Mouse (Mus musculus) embryonic facial prominence, embryonic 12.5 days (tissue): ENCODE measurements around the gene Elovl5. TPM values are rescaled to one million over a fixed set of nuclear protein-coding genes. Genes with fewer than 3 reads are reported as not detected.
A peak's percentile ranks its signal among the peaks of the same experiment; 100 is the strongest.

Source experiments
- ATAC-seq: fragments of 200-750 bp; cut with Nextera tagmentation; 2 replicates; pipeline ENCODE4 v1.8.0; 2017; ENCODE audit not compliant: insufficient number of reproducible peaks, insufficient read depth, low FRiP score, low TSS enrichment
- H3K27ac ChIP-seq: fragments of 300-500 bp; sonication (generic); 2 replicates; pipeline ENCODE4 v1.5.1; 2016; ENCODE audit warnings: mild to moderate bottlenecking
- H3K27me3 ChIP-seq: fragments of 300-500 bp; sonication (generic); 2 replicates; pipeline ENCODE4 v1.6.1; 2016; ENCODE audit warnings: mild to moderate bottlenecking, moderate library complexity
- H3K36me3 ChIP-seq: fragments of 300-500 bp; sonication (generic); 2 replicates; pipeline ENCODE4 v1.6.1; 2016; ENCODE audit warnings: mild to moderate bottlenecking
- H3K4me1 ChIP-seq: fragments of 300-500 bp; sonication (generic); 2 replicates; pipeline ENCODE4 v1.6.1; 2016
- H3K4me2 ChIP-seq: fragments of 300-500 bp; sonication (generic); replicated peaks from 2 replicates; pipeline ENCODE4 v1.6.1; 2016; ENCODE audit warnings: mild to moderate bottlenecking, moderate library complexity
- H3K4me3 ChIP-seq: fragments of 300-500 bp; sonication (generic); 2 replicates; pipeline ENCODE4 v1.5.1; 2016; ENCODE audit warnings: mild to moderate bottlenecking
- H3K9ac ChIP-seq: fragments of 300-500 bp; sonication (generic); 2 replicates; pipeline ENCODE4 v1.6.1; 2016; ENCODE audit warnings: mild to moderate bottlenecking, moderate library complexity
- H3K9me3 ChIP-seq: fragments of 300-500 bp; sonication (generic); 2 replicates; pipeline ENCODE4 v1.6.1; 2016; ENCODE audit warnings: mild to moderate bottlenecking, moderate library complexity
- WGBS: fragments of 180-500 bp; shearing (Covaris S2); methylation state at CpG from one replicate; pipeline ENCODE4 v1.1.7; 2016; 5-methylcytosine and 5-hydroxymethylcytosine counted together
- polyA plus RNA-seq: library from polyadenylated mRNA; unstranded; fragments of >200 nt; fragmentation: Nextera tagmentation; extraction: Ambion mirVana; gene quantifications from 2 replicates; pipeline ENCODE4 v1.2.1, GENCODE M21; 2016

Gene Elovl5
- 74.7 and 76.7 TPM in 2 replicates for polyA plus RNA-seq

DNA sequence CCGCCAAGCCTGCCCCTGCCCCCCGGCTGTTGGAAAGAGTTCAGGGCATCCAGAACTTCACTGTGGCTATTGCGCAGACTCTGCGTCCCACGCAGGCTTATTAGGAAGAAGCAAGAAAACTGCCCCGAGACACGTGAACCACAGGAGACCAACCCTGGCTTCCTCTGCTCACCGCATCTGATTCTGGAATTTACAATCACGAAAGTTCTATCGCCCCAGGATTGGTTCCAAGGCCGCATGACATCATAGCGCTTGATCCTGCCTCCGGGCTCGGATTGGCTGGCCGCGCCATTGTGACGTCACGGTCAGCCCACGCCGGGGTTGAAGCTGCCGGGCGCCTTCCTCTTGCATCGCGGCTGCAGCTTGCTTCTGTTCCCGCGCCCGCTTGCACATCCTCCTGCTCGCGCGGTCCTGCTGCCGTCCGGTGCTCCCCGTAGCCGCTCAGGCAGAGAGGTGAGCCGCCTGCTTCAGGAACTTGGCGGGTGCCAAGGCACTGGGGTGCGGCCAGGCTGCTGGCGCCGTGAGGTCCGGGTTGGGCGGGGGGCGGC lies at the start of gene Elovl5:
TSS of gene Elovl5 (plus strand) at position 291 of the 548 bp plus-strand sequence.
- Histone ChIP-seq H3K9me3 (no peaks in the 10 kb centered on the region), H3K4me1 (peaks cover 19% of the 10 kb centered on the region; the same call in 1 of the 2 replicates), H3K4me2 (peak within 1 kb of the TSS; percentile 76), H3K9ac (peak within 1 kb of the TSS; percentile 74), H3K36me3 (no peaks in the 10 kb centered on the region), H3K27me3 (no peaks in the 10 kb centered on the region), H3K27ac (peak within 1 kb of the TSS; percentile 80), H3K4me3 (peak within 1 kb of the TSS; percentile 72)
- ATAC-seq, result peak; percentile 89
- under 1% methylated on average over 42 of the region's 42 CpGs for WGBS

DNA sequence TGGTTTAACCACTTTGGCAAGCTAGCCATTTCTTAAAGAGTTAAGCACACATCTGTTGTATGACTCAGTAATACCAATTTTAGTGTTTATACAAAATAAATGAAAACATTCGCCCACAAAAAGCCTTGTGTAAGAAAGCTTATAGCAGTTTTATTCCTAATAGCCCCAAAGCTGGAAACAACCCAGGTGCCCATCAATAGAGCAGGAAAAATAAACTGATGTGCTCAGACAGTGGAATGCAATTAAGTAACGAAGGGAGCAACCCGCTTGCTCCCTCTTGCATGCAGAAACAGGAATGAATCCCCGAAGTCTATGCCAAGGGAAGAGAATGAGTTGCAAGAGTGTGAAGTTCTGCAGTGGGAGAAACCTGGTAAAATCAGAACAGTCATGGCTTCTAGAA lies 25.7 kb upstream of the Elovl5 start:
- 58% methylated on average over 4 of the region's 4 CpGs for WGBS
- H3K4me3 ChIP-seq, result no peak overlapping the region
- no peak for ATAC-seq
- H3K4me2 ChIP-seq, result no peak overlapping the region
- H3K27ac ChIP-seq, result no peak overlapping the region
- no peaks in the 10 kb centered on the region for H3K9me3 ChIP-seq
- H3K27me3 ChIP-seq, result no peaks in the 10 kb centered on the region
- no peaks in the 10 kb centered on the region for H3K36me3 ChIP-seq
- no peak overlapping the region for H3K9ac ChIP-seq
- no peaks in the 10 kb centered on the region for H3K4me1 ChIP-seq

DNA sequence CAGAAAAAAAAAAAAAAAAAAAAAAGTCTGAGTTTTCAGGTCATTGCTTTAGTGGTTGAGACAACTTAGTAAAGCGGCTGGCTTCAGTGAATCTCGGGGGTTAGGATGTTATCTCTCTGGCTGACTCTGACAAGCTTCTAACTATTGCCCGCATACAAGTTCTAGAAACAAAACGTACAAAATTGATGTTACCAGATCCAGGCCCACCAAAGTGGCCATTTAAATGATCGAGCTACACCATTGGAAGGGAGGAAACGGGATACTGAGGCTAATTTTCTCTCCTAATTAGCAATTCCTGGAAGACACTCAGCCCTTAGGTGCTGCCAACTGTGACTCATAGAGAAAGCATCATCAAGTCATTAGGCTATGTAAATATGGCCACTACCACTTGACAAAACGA lies 18.6 kb upstream of the Elovl5 start:
- ATAC-seq, result no peak
- 59% methylated on average over 7 of the region's 7 CpGs for WGBS

DNA sequence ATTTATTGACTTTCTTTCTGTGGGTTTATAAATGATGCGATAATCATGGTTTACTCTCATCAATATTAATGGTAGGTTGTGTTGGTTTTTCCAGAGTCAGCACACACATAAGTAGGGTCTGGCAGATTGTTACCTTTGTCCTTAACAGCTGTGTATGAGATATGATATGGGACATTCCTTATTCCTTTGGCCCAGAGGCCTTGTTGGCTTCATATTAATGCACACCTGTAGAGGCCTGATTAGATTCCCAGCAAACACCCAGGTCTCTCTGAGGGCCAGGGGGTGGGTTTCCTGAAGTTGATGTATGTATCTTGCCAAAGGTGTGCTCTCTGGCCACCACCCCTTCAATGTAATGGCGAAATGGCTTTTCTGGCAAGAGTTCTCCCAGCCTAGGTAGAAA lies 13.0 kb upstream of the Elovl5 start:
- H3K9ac ChIP-seq, result no peak overlapping the region
- H3K27ac ChIP-seq, result no peak overlapping the region
- H3K27me3 ChIP-seq, result no peaks in the 10 kb centered on the region
- H3K4me2 ChIP-seq, result no peak overlapping the region
- no peak for ATAC-seq
- no peak overlapping the region for H3K4me3 ChIP-seq
- WGBS, result 91% methylated on average over 2 of the region's 2 CpGs
- no peaks in the 10 kb centered on the region for H3K9me3 ChIP-seq
- no peaks in the 10 kb centered on the region for H3K36me3 ChIP-seq
- no peaks in the 10 kb centered on the region for H3K4me1 ChIP-seq

More for the DNA sequence above, 18.6 kb upstream of the Elovl5 start:
- Histone ChIP-seq H3K4me1 (no peaks in the 10 kb centered on the region), H3K27ac (no peak overlapping the region), H3K4me3 (no peak overlapping the region), H3K36me3 (no peaks in the 10 kb centered on the region), H3K4me2 (no peak overlapping the region), H3K27me3 (no peaks in the 10 kb centered on the region), H3K9me3 (no peaks in the 10 kb centered on the region), H3K9ac (no peak overlapping the region)

DNA sequence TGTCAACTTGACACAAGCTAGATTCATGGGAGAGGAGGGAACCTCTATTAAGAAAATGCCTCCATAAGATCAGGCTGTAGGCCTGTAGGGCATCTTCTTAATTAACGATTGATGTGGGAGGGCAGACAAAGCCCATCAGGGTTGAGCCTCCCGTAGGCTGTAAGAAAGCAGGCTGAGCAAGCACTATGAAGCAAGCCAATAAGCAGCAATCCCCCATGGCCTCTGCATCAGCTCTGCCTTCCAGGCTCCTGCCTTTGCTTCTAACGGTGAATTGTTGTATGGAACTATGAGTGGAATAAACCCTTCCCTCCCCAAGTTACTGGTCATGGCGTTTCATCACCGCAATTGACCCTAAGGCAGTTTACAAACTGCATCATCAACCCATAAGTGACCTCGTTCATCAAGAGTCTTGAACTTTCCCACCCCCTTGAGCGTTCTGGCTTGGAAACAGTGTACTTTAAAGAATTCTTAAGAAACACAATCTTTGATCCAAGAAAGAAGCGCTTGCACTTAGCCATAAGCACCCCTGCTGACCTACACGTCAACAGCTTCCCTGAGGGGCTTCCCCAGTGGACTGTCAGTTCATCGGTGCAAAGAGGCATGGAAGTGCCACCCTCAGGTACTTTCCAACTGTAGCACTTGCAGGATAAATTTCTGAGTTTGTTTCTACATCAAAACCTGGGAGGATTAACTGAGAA lies 7.4 kb upstream of the Elovl5 start:
- H3K27me3 ChIP-seq, result no peaks in the 10 kb centered on the region
- peak overlapping the region; percentile 57 for H3K4me3 ChIP-seq
- H3K9ac ChIP-seq, result peak overlapping the region; percentile 70; the same call in 1 of the 2 replicates
- H3K4me1 ChIP-seq, result peaks cover 7% of the 10 kb centered on the region
- H3K27ac ChIP-seq, result peak overlapping the region; percentile 91
- no peaks in the 10 kb centered on the region for H3K36me3 ChIP-seq
- H3K9me3 ChIP-seq, result no peaks in the 10 kb centered on the region
- no peak for ATAC-seq
- peak overlapping the region; percentile 60 for H3K4me2 ChIP-seq
- WGBS, result 12% methylated on average over 10 of the region's 10 CpGs

DNA sequence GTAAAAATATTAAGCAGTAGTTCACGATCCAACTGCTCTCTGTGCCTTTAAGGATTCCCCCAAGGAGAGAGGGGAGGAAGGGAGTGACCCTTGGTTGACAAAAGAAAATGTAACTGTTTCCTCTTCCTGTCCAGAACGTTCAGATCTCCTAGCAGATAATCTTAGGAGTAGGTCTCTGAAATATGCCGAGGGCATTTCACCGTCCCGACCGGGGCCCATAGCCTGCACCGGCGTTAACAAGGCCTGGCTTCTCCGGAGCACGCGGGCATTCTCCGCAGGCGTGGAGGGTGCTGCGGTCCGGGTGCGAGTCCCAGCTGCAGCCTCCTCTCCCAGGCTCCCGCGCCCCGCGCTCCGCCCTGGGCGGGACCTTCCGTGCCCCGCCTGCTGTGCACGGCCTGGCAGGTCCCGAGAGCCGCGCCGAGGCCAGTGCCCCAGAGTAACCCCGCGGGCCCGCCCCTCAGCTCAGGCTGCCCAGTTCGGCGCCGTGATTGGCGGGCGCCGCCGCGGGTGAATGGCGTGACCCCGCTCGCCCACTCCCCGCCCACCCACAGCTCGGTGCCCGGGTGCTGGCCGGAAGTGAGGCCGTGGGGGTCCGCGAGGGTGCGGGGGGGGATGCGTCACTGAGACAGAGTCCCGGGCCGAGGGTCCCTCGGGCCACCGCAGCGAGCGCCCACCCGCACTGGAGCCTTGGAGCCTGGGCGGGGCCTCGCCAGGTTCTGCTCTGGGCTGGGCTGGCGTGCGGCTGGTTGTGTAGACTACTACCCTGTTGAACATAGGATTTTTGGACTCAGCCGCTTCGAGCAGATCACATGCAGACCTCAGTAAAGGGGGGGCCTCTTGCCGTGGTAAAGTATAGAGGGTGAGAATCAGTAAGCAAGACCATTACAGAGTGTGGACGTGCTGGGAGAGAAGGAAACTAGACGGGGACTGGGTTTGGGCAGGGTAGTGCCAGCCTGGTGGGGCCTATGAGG lies 6.6 kb upstream of the Elovl5 start:
- Histone ChIP-seq H3K36me3 (no peaks in the 10 kb centered on the region), H3K4me1 (peaks cover 7% of the 10 kb centered on the region), H3K27ac (peak overlapping the region; percentile 91), H3K9ac (peak overlapping the region; percentile 70), H3K27me3 (no peaks in the 10 kb centered on the region), H3K4me2 (peak overlapping the region; percentile 60), H3K9me3 (no peaks in the 10 kb centered on the region), H3K4me3 (peak overlapping the region; percentile 57)
- peak; percentile 99 for ATAC-seq
- under 1% methylated on average over 64 of the region's 68 CpGs for WGBS

DNA sequence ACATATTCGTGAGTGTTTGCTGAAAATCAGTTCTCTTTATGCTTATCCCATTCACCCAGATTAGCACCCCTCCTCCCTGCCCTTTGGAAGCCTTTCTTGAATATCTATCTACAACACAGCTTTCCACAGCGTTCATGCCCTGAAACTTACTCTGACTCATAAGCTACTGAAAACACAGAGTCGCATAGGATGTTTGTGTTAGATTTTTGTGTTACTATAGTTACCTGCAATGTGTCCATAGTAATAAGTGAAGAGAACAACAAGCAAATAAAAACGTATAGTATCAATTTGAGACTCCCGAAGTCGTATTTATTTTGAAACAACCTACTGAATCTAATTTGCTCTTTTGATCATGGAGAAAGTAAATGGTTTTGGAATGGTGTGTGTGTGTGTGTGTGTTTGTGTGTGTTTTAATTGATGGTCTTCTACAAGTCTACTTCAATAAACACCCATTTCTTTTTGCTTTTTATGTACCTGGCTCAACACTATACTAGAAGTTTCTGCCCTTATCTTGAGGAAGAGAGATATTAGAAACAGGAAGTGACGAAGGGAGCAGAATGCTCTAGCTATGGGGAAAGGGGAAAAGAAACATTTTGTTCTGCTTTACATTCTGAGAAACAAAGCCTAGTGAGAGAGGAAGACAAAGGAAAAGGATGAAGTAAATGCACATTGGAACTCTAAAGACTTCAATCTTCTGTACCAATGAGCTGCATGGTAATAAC lies 5.5 kb upstream of the Elovl5 start:
- H3K27ac ChIP-seq, result peak overlapping the region; percentile 91; the same call in 1 of the 2 replicates
- no peak for ATAC-seq
- WGBS, result 50% methylated on average over 7 of the region's 7 CpGs
- no peak overlapping the region for H3K9ac ChIP-seq
- H3K4me3 ChIP-seq, result peak overlapping the region; percentile 57
- H3K36me3 ChIP-seq, result no peaks in the 10 kb centered on the region
- H3K4me2 ChIP-seq, result peak overlapping the region; percentile 60
- H3K27me3 ChIP-seq, result no peaks in the 10 kb centered on the region
- H3K9me3 ChIP-seq, result no peaks in the 10 kb centered on the region
- peaks cover 7% of the 10 kb centered on the region for H3K4me1 ChIP-seq

DNA sequence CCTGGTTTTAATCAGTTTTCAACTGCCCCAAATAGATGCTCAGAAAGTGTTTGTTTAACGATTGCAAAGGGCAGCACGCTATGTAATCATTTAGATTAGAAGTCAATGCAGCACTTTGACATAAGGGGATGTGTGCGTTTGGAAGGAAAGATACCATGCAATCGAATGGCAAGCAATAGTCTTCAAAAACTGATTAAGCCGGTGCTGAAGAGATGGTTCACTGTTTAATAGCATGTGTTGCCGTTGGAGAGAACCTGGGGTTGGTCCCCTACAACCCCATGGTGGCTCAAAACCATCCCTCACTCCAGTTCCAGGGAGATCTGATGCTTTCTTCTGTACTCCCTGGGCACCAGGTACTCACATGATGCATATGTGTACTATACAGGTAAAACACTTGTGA lies 4.9 kb upstream of the Elovl5 start:
- 87% methylated on average over 6 of the region's 6 CpGs for WGBS
- Histone ChIP-seq H3K9me3 (no peaks in the 10 kb centered on the region), H3K27ac (no peak overlapping the region), H3K4me1 (peaks cover 7% of the 10 kb centered on the region), H3K9ac (no peak overlapping the region), H3K4me3 (no peak overlapping the region), H3K36me3 (no peaks in the 10 kb centered on the region), H3K27me3 (no peaks in the 10 kb centered on the region), H3K4me2 (no peak overlapping the region)
- ATAC-seq, result no peak

DNA sequence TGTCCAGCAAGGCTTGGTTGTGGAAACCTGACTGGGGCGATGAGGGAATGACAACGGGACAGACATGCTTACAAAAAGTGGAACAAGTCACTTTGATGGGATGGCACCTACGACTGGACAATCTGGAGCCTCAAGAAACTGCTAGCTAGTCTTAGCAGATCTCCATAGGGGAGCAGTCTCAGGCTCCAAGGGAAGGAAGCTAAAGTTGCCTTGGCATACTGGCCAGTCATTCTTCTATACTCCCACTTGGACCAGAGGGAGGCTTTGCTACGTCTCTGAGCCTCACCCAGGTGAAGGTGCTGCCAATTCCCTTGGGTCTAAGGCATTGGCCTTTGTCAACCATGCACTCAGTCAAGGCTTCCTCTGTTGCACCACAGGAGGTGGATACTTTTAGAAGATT lies 2.5 kb upstream of the Elovl5 start:
- Histone ChIP-seq H3K4me2 (no peak overlapping the region), H3K27me3 (no peaks in the 10 kb centered on the region), H3K9me3 (no peaks in the 10 kb centered on the region), H3K9ac (no peak overlapping the region), H3K27ac (no peak overlapping the region), H3K4me1 (peaks cover 15% of the 10 kb centered on the region), H3K36me3 (no peaks in the 10 kb centered on the region), H3K4me3 (no peak overlapping the region)
- ATAC-seq, result no peak
- 70% methylated on average over 4 of the region's 4 CpGs for WGBS

DNA sequence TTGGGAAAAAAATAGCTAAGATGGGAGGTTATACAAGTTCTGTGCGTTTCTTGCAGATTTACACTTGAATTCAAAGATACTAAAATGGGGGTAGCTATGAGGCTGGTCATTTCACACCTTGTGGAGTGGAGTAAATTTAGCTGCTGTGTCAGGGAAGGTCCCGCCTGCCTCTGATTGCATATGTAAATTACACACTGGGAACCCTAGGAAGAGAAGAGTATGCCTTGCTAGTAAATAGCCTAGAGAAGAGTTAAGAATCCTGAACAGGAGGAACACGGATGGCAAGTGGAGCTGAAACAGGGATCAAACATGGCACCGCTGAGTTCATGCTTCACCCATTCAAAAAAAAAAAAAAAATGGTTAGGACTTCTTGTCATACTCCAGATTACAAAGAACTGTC lies 1.4 kb upstream of the Elovl5 start:
- no peaks in the 10 kb centered on the region for H3K9me3 ChIP-seq
- H3K4me1 ChIP-seq, result peaks cover 12% of the 10 kb centered on the region; the same call in 1 of the 2 replicates
- no peaks in the 10 kb centered on the region for H3K36me3 ChIP-seq
- no peaks in the 10 kb centered on the region for H3K27me3 ChIP-seq
- WGBS, result 54% methylated on average over 4 of the region's 4 CpGs
- no peak overlapping the region for H3K4me2 ChIP-seq
- no peak overlapping the region for H3K9ac ChIP-seq
- H3K27ac ChIP-seq, result no peak overlapping the region
- H3K4me3 ChIP-seq, result no peak overlapping the region
- ATAC-seq, result no peak

DNA sequence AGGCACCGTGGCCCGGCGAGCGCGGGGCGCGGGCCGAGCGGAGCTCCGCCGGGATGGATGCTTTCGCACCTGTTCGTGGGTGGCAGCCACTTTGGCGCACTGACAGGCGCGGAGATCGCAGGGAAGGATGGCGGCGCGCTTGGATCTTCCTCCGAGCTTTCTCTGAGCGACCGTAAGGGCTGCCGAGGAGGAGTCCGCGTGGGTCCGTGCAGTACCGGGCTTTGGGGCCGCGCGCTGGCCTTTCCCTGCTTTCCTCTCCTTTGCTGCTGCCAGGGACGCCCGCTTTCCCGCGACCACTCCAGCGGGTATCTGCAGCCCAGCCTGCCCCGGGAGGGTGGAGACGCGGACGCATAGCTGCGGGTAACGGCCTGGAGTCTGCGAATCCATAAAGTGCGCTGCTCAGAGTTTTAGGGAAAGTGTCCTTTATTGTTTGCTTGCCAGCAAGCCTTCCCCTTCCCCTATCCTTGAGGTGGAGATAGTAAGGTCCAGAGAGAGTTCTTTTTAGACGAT lies 513 bp downstream of the Elovl5 start:
- H3K4me3 ChIP-seq, result peak overlapping the region; percentile 72
- peaks cover 22% of the 10 kb centered on the region; the same call in 1 of the 2 replicates for H3K4me1 ChIP-seq
- under 1% methylated on average over 45 of the region's 45 CpGs for WGBS
- H3K9me3 ChIP-seq, result no peaks in the 10 kb centered on the region
- ATAC-seq, result peak; percentile 50
- peak overlapping the region; percentile 76 for H3K4me2 ChIP-seq
- H3K9ac ChIP-seq, result peak overlapping the region; percentile 74
- H3K36me3 ChIP-seq, result no peaks in the 10 kb centered on the region
- peak overlapping the region; percentile 78 for H3K27ac ChIP-seq
- H3K27me3 ChIP-seq, result no peaks in the 10 kb centered on the region
